Mouse (Mus musculus) hindbrain, embryonic 14.5 days (tissue): ENCODE data around the gene Tmem259. TPM values are rescaled to one million over a fixed set of nuclear protein-coding genes. Genes with fewer than 3 reads are reported as not detected.

Source experiments
- ATAC-seq: fragments of 200-750 bp; cut with Nextera tagmentation; 2 replicates; pipeline ENCODE4 v1.8.0; 2017; ENCODE audit warnings: moderate number of reproducible peaks, mild to moderate bottlenecking, moderate TSS enrichment, moderate library complexity; ENCODE audit not compliant: low FRiP score
- DNase-seq: peaks from one replicate; pipeline ENCODE4 v3.0.0-alpha.2; 2015; ENCODE audit warnings: low spot score
- H3K27ac ChIP-seq: fragments of 300-500 bp; sonication (generic); 2 replicates; pipeline ENCODE4 v1.5.1; 2014; ENCODE audit warnings: mild to moderate bottlenecking, moderate library complexity
- H3K27me3 ChIP-seq: fragments of 300-500 bp; sonication (generic); 2 replicates; pipeline ENCODE4 v1.6.1; 2014; ENCODE audit warnings: mild to moderate bottlenecking, low read length, mixed read lengths; ENCODE audit not compliant: control insufficient read depth, insufficient read depth
- H3K36me3 ChIP-seq: fragments of 300-500 bp; sonication (generic); replicated peaks from 2 replicates; pipeline ENCODE4 v1.6.1; 2014; ENCODE audit not compliant: control insufficient read depth, insufficient read depth
- H3K4me1 ChIP-seq: fragments of 300-500 bp; sonication (generic); replicated peaks from 2 replicates; pipeline ENCODE4 v1.6.1; 2014; ENCODE audit warnings: antibody characterized with exemption, low read length, mixed read lengths; ENCODE audit not compliant: control insufficient read depth, insufficient read depth
- H3K4me2 ChIP-seq: fragments of 300-500 bp; sonication (generic); replicated peaks from 2 replicates; pipeline ENCODE4 v1.6.1; 2014; ENCODE audit warnings: mild to moderate bottlenecking, moderate library complexity
- H3K4me3 ChIP-seq: fragments of 300-500 bp; sonication (generic); replicated peaks from 2 replicates; pipeline ENCODE4 v1.5.1; 2014; ENCODE audit warnings: mild to moderate bottlenecking, low read length
- H3K9ac ChIP-seq: fragments of 300-500 bp; sonication (generic); 2 replicates; pipeline ENCODE4 v1.6.1; 2014
- H3K9me3 ChIP-seq: fragments of 300-500 bp; sonication (generic); 2 replicates; pipeline ENCODE4 v1.6.1; 2016; ENCODE audit warnings: low read length; ENCODE audit not compliant: control insufficient read depth
- WGBS: fragments of 180-500 bp; shearing (Covaris S2); extraction: QIAGEN DNeasy Blood & Tissue Kit; methylation state at CpG from one replicate; pipeline ENCODE4 v1.1.7; 2014; 5-methylcytosine and 5-hydroxymethylcytosine counted together
- polyA plus RNA-seq: library from polyadenylated mRNA; unstranded; fragments of >200 nt; fragmentation: Nextera tagmentation; extraction: Ambion mirVana; gene quantifications from 2 replicates; pipeline ENCODE4 v1.2.1, GENCODE M21; 2014

Gene Tmem259
- polyA plus RNA-seq, 1 experiment from 2014 or later, result 22.8 TPM

- no peak for DNase-seq
- H3K4me2 ChIP-seq, result peak overlapping the region; percentile 81; the same call in 1 of the 2 replicates
- peaks cover 23% of the 10 kb centered on the region for H3K36me3 ChIP-seq
- H3K9ac ChIP-seq, result peak overlapping the region; percentile 13; the same call in 1 of the 2 replicates
- 78% methylated on average over 18 of the region's 18 CpGs for WGBS
- no peak overlapping the region for H3K27ac ChIP-seq
- no peaks in the 10 kb centered on the region for H3K27me3 ChIP-seq
- peaks cover 32% of the 10 kb centered on the region for H3K4me1 ChIP-seq
- no peak for ATAC-seq
- peak overlapping the region; percentile 3; the same call in 1 of the 2 replicates for H3K4me3 ChIP-seq
- no peaks in the 10 kb centered on the region for H3K9me3 ChIP-seq
Measured at GRCm38 (mm10) chr10:79929967-79930825, 53.9 kb downstream of the Tmem259 start.

- WGBS, result 33% methylated on average over 9 of the region's 9 CpGs
- peaks cover 29% of the 10 kb centered on the region for H3K4me1 ChIP-seq
- H3K27ac ChIP-seq, result peak overlapping the region; percentile 91; the same call in 1 of the 2 replicates
- H3K4me2 ChIP-seq, result peak overlapping the region; percentile 81
- H3K27me3 ChIP-seq, result no peaks in the 10 kb centered on the region
- H3K9ac ChIP-seq, result peak overlapping the region; percentile 84
- H3K9me3 ChIP-seq, result no peaks in the 10 kb centered on the region
- peak overlapping the region; percentile 86 for H3K4me3 ChIP-seq
- H3K36me3 ChIP-seq, result peaks cover 20% of the 10 kb centered on the region
- no peak for ATAC-seq
- no peak for DNase-seq
Measured at GRCm38 (mm10) chr10:79928907-79929701, 55.0 kb downstream of the Tmem259 start.

DNA sequence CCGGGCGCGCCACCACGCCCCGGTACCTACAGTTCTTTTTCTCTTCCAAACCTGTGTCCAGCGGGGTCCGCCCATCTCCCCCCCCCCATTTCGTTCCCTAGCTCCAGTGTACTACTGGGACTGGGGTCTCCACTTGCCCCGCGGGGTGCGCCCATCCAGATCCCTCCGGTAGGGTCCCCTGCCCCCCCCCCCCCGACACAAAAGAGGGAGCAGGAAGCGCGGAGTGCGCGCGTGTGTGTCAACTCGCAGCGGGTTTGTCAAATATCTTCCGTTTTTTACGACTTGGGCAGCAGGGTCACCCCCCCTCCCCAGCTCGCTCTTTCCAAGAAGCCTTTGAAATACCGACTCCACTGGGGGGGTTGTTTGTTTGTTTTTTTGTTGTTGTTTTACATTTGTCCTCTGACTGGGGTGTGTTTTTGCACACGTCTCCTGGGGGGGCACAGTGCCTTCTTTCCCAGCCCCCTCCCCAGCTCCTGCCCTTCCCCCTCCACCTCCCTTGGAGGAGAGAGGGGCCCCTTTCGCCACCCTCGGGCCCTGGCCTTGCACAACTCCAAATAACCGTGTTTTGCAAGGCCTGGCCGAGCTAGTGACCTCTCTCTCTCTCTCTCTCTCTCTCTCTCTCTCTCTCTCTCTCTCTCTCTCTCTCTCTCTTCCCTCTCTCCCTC is 56.0 kb downstream of the Tmem259 start:
- WGBS, result under 1% methylated on average over 28 of the region's 29 CpGs
- Histone ChIP-seq H3K36me3 (peaks cover 13% of the 10 kb centered on the region), H3K27ac (peak overlapping the region; percentile 91), H3K4me2 (peak overlapping the region; percentile 81), H3K9me3 (no peaks in the 10 kb centered on the region), H3K4me1 (peaks cover 27% of the 10 kb centered on the region), H3K9ac (peak overlapping the region; percentile 84), H3K4me3 (peak overlapping the region; percentile 86), H3K27me3 (peaks cover 6% of the 10 kb centered on the region)
- DNase-seq (no peak), ATAC-seq (no peak)

DNA sequence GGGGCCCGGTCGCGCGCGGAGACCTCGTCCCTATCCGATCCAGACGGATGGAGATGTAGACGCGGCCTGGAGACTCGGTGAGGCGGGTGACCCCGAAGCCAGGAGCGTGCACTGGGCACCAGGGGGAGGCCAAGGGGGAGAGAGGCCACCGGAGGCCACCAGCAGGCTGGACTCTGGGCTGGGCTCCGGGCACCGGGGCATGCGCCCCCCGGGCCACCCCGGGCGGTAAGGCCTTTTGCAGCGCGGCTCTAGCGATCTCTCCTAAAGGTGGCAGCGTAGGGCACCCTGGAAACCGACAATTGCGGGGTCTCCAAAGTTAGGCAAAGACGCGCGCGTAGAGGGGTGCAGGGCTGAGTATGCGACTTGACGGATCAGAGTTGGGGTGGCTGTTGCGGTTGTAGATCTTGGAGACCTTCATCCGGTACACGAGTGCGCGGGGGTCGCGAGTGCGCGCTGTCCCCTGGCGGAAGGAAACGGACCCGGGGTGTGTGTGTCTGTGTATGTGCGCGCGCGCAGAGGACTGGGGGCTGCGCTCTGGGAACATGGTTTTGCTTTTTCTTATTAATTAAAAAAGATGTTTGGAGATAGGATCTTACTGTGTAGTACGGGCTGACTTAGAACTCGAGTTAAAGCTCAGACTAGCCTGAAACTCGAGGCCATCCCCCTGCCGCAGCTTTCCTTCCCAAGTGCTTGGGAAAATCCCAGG is 56.7 kb downstream of the Tmem259 start:
- WGBS, result under 1% methylated on average over 54 of the region's 54 CpGs

DNA sequence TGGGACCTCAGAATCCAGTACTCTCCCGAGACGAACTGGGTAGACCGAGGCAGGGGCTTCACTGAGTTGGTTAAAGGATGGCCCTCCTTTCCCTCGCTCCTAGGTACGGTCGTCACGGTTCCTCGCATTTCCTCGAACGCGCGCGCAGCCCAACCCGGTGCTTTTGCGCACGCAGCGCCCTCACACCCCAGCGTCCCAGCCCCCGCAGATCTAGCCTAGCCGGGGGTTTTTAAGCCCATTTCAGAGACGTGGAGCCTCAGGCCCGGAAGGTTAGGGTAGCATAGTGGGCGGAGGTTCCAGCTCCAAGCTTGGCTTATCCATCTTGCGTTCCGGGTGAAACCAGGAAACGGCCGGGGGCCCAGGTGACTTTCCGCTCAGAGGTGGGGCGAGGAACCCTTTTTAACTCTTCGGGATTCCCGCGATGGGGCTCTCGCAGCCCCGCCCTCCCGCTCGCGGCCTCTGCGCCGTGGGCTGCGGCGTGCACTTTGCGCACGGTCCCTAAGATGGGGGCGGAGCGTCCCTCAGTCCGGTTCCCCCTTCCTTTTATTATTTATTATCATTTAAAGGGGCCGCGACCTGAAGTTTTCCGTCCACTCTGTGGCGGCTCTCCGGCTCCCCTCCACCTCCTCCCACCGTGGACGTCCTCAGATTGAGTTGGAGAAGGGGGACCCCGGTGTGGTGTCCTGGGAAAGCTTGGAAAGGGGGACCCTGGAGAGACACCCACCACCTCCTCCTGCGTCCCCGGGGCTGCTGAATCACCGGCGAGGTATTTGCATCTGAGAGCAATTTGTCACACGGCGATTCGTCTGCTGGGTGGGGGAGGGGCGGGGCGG is 57.4 kb downstream of the Tmem259 start, which contains the start of gene Arid3a:
Gene Arid3a (plus strand): TSS at position 553 of the 833 bp plus-strand sequence.
- peak; percentile 93 for DNase-seq
- ATAC-seq, result peak; percentile 78
- H3K4me2 ChIP-seq, result peak within 1 kb of the TSS; percentile 81
- H3K27ac ChIP-seq, result peak within 1 kb of the TSS; percentile 91
- H3K4me3 ChIP-seq, result peak within 1 kb of the TSS; percentile 86
- H3K27me3 ChIP-seq, result peaks cover 20% of the 10 kb centered on the region
- H3K4me1 ChIP-seq, result peaks cover 18% of the 10 kb centered on the region
- H3K9ac ChIP-seq, result peak within 1 kb of the TSS; percentile 84
- H3K36me3 ChIP-seq, result peaks cover 7% of the 10 kb centered on the region
- WGBS, result under 1% methylated on average over 63 of the region's 63 CpGs
- H3K9me3 ChIP-seq, result no peaks in the 10 kb centered on the region

More for the DNA sequence above, 56.7 kb downstream of the Tmem259 start:
- peak; percentile 44 for ATAC-seq
- Histone ChIP-seq H3K27me3 (peaks cover 13% of the 10 kb centered on the region), H3K4me2 (peak overlapping the region; percentile 81), H3K9me3 (no peaks in the 10 kb centered on the region), H3K27ac (peak overlapping the region; percentile 91), H3K36me3 (peaks cover 13% of the 10 kb centered on the region), H3K4me1 (peaks cover 22% of the 10 kb centered on the region), H3K4me3 (peak overlapping the region; percentile 86), H3K9ac (peak overlapping the region; percentile 84)
- DNase-seq, result peak; percentile 58

- peak overlapping the region; percentile 81 for H3K4me2 ChIP-seq
- H3K27ac ChIP-seq, result peak overlapping the region; percentile 30; the same call in 1 of the 2 replicates
- peaks cover 26% of the 10 kb centered on the region for H3K4me1 ChIP-seq
- WGBS, result 14% methylated on average over 15 of the region's 15 CpGs
- DNase-seq (no peak), ATAC-seq (no peak)
- no peaks in the 10 kb centered on the region for H3K9me3 ChIP-seq
- peaks cover 28% of the 10 kb centered on the region for H3K27me3 ChIP-seq
- peak overlapping the region; percentile 84 for H3K9ac ChIP-seq
- peak overlapping the region; percentile 86 for H3K4me3 ChIP-seq
- H3K36me3 ChIP-seq, result peaks cover 2% of the 10 kb centered on the region; the same call in 1 of the 2 replicates
Measured at GRCm38 (mm10) chr10:79925785-79926490, 58.2 kb downstream of the Tmem259 start.

- Histone ChIP-seq H3K4me2 (peak overlapping the region; percentile 81; the same call in 1 of the 2 replicates), H3K9ac (no peak overlapping the region), H3K4me3 (no peak overlapping the region), H3K27me3 (peaks cover 36% of the 10 kb centered on the region), H3K27ac (0 out of 2 replicates have a peak overlapping the region, but pooled peaks have one; percentile 30), H3K9me3 (no peaks in the 10 kb centered on the region), H3K36me3 (no peaks in the 10 kb centered on the region), H3K4me1 (peaks cover 23% of the 10 kb centered on the region)
- ATAC-seq (no peak), DNase-seq (peak; percentile 95)
- 12% methylated on average over 29 of the region's 29 CpGs for WGBS
Measured at GRCm38 (mm10) chr10:79924998-79925784, 58.9 kb downstream of the Tmem259 start.
